Mouse (Mus musculus): ENCODE results near the gene Fam78a.

Fam78a gene

DNA sequence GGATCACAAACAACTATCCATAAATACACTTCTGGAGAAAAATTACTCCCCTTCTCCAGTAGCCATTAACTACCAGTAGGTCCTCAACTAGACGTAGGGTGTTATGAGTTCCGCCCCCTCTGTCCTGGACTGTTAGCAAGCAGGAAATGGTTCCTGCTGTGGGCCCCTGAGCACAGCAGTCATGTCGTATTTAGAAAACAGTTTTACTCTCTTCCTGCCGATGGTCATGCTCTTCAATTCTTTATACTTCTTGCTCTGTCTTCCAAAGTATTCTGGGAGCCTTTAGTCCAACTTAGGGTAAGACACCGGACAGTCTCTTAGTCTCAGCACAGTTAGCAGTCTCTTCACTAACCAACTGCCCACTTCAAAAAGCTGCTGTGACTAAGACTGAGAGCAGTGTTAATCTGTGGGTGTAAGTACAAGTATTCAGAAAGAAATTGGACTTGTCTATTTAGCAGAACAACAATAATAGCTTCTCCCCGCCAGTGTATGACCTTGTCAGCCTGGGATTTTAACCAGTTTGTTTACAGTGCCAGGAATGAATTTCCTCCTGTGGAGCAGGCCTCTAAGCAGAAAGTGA, 47.3 kb downstream of the Fam78a start:
- no peak for DNase-seq

DNA sequence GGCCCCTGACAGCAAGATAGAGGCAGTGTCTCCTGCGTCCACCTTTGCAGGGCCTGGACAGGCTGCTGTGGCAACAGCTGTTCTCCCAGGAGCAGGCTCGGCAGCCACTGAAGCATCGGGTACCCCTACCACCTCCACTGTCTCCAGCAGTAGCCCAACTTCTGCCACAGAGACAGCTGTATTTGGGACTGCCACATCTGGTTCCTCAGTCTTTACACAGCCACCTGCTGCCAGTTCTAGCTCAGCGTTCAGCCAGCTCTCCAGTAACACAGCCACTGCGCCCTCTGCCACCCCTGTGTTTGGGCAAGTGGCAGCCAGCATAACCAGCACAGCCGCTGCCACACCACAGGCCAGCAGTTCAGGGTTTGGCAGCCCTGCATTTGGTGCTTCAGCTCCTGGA, 50.5 kb downstream of the Fam78a start:
- no peak for DNase-seq

- no peak for DNase-seq
Measured at GRCm38 (mm10) chr2:32033436-32033835, 51.2 kb downstream of the Fam78a start.

DNA sequence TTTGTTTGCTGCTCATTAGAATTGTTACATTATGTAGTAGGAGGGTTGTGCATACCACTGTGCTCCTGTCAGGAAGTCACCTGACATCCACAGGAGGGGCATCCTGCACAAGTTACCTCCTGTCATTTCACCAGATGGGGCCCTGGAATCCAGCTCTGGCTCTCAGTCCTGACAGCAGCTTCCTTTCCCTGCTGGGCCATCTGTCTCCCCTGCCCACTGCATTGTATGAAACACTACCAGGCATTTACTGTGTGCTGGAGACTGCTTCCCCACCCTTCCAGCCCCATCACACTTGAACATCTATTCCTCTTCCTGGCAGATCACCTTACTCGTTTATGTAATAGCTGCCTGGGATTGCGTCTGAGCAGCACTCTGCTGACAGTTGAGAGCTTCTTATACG, 55.0 kb downstream of the Fam78a start:
- no peak for DNase-seq

GRCm38 (mm10) chr2:32024372-32024771, 60.3 kb downstream of the Fam78a start:
- DNase-seq = no peak

DNA sequence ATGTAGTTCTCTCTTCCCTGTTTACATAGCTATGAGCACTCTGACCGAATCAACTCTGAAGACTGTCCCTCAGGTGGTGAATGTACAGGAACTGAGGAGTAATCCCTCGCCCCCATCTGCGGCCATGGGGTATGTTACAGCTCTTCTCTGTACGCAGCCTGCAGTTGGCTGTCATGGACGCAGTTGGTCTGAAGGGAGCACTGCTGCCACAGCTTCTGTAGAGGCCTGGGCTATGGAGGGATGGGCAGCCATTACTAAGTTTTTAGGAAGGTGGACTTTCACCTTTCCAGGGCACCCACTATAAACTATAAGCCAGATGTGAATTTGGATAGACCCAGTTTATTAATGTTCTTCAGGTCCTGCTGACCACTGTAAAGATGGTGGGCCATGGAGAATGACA, 64.4 kb downstream of the Fam78a start:
- no peak for DNase-seq

- DNase-seq = no peak
Measured at GRCm38 (mm10) chr2:32019704-32020103, 65.0 kb downstream of the Fam78a start.

- no peak for DNase-seq
Measured at GRCm38 (mm10) chr2:32008716-32009115, 75.9 kb downstream of the Fam78a start.

- no peak for DNase-seq
Measured at GRCm38 (mm10) chr2:32008311-32008710, 76.3 kb downstream of the Fam78a start.

Data from lung, postnatal 4 days (tissue).